Mouse (Mus musculus) layer of hippocampus, postnatal 36 days (tissue): ENCODE data around the gene Slfn5. TPM values are rescaled to one million over a fixed set of nuclear protein-coding genes. Genes with fewer than 3 reads are reported as not detected.
A peak's percentile ranks its signal among the peaks of the same experiment; 100 is the strongest.
"Not testable (repeated sequence)": the region's sequence is repeated elsewhere in the genome, so short reads cannot be mapped to it uniquely, and the experiment has no call there.

Experiments
- DNase-seq, 2 experiments: peaks; one replicate each; pipeline ENCODE4 v3.0.0; 2022
- total RNA-seq, 2 experiments: library from RNA; stranded (reverse); gene quantifications; 2 replicates each; pipeline ENCODE4 v1.2.3; 2021

The Slfn5 gene
- 1 to 10 TPM; 3.5 to 4.6 TPM for total RNA-seq

GRCm38 (mm10) chr11:82950736-82951481 is at the start of gene Slfn5:
Gene Slfn5, plus strand, starts transcription at chr11:82951349.
- no peak for DNase-seq

GRCm38 (mm10) chr11:82901606-82902310 is 49.4 kb upstream of the Slfn5 start:
- no peak for DNase-seq

GRCm38 (mm10) chr11:82904952-82905351 is 46.2 kb upstream of the Slfn5 start:
- DNase-seq: no peak

- DNase-seq: no peak
These were observed 45.3 kb upstream of the Slfn5 start for GRCm38 (mm10) chr11:82905816-82906215.

- DNase-seq: peak; percentile 92
These were observed 43.2 kb upstream of the Slfn5 start, which contains the start of gene Nle1 for GRCm38 (mm10) chr11:82907651-82908607. Gene Nle1, minus strand, starts transcription at chr11:82908411.

GRCm38 (mm10) chr11:82908608-82908989 is 42.5 kb upstream of the Slfn5 start:
- DNase-seq: no peak

- no peak for DNase-seq
These were observed 40.9 kb upstream of the Slfn5 start, which contains the start of gene Unc45b for GRCm38 (mm10) chr11:82910250-82910649. Gene Unc45b, plus strand, starts transcription at chr11:82910550.

- no peak for DNase-seq
These were observed 40.3 kb upstream of the Slfn5 start for GRCm38 (mm10) chr11:82910679-82911389.

GRCm38 (mm10) chr11:82914711-82915352 is 36.3 kb upstream of the Slfn5 start:
- DNase-seq: peak; percentile 56 to 65

GRCm38 (mm10) chr11:82920768-82921167 is 30.4 kb upstream of the Slfn5 start:
- DNase-seq: no peak

- no peak for DNase-seq
These were observed 29.5 kb upstream of the Slfn5 start for GRCm38 (mm10) chr11:82921691-82922090.

- not testable (repeated sequence) for DNase-seq
These were observed 27.2 kb upstream of the Slfn5 start for GRCm38 (mm10) chr11:82923910-82924309.

GRCm38 (mm10) chr11:82928897-82929632 is 22.1 kb upstream of the Slfn5 start:
- DNase-seq: no peak

GRCm38 (mm10) chr11:82929633-82929950 is 21.6 kb upstream of the Slfn5 start:
- no peak for DNase-seq

GRCm38 (mm10) chr11:82930391-82930955 is 20.7 kb upstream of the Slfn5 start:
- DNase-seq: not testable (repeated sequence)

GRCm38 (mm10) chr11:82931161-82931560 is 20.0 kb upstream of the Slfn5 start:
- DNase-seq: not testable (repeated sequence)

- not testable (repeated sequence) for DNase-seq
These were observed 19.3 kb upstream of the Slfn5 start for GRCm38 (mm10) chr11:82931671-82932450.

GRCm38 (mm10) chr11:82933186-82933585 is 18.0 kb upstream of the Slfn5 start:
- no peak for DNase-seq

GRCm38 (mm10) chr11:82943336-82943735 is 7.8 kb upstream of the Slfn5 start:
- DNase-seq: no peak

- DNase-seq: no peak
These were observed 5.5 kb upstream of the Slfn5 start for GRCm38 (mm10) chr11:82945636-82946035.
